Mouse (Mus musculus) left cerebral cortex, postnatal 36 days (tissue): ENCODE results near the gene Cers1. TPM values are rescaled to one million over a fixed set of nuclear protein-coding genes. Genes with fewer than 3 reads are reported as not detected.

Source experiments
- DNase-seq, 2 experiments: peaks; one replicate each; pipeline ENCODE4 v3.0.0; 2021 to 2022; ENCODE audit warnings: low spot score in 2 of 2, mixed read lengths in 1 of 2
- intact Hi-C: fragments of 180-260 bp; cut with DNase I; formaldehyde crosslinking; loops from one replicate; pipeline ENCODE4 v1.15.1; 2025
- total RNA-seq, 2 experiments: library from RNA; stranded (reverse); gene quantifications; 2 replicates each; pipeline ENCODE4 v1.2.3; 2021

Gene Cers1
- total RNA-seq, 2 experiments from 2014 or later: 101 to 104 TPM

DNA sequence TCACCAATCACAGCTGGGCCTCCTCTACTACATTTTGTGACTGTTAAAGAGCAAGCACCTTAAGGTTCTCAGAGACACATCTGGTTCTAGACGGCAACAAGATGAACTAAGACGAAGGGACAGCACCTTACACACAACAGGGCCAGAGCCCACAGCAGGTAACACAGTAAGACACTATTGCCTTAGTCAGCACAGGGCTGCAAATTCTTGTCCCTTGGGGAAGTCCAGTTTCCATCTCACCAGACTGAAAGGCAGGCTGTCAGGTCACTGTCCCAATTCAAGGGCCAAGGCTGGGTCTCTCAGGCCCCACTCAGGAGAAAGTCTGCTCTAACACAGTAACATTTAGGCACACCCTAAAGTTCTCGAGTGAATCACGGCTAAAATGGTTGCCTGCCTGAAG is 31.9 kb downstream of the Cers1 start:
- intact Hi-C loops: no loop called here
- DNase-seq: no peak

DNA sequence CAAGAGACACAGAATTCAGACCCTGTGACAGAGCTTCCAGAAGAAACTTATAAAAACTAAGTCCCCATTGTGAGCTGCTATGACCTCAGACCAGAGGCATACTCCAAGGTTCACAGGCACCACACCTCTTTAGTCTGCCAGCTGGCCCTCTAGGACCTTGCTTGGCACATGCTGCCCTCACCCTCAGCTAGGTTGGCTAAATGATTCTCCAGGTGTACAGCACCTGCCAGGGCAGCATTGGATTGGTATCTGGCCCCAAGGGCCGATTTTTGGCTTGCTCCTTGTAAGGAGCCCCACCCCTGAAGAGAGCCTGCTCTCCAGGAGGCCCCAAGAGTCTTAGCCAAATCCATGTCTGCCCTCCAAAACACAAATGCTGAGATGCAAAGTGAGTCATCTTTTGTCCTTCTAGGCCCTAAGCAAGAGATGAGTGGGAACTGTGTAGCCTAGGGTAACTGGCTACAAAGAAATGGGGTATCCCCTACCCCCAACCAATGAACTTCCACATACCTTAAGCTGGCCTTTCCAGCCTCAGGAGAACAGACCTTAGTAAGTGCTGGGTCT is 32.4 kb downstream of the Cers1 start:
- intact Hi-C loops: no loop called here
- no peak for DNase-seq

DNA sequence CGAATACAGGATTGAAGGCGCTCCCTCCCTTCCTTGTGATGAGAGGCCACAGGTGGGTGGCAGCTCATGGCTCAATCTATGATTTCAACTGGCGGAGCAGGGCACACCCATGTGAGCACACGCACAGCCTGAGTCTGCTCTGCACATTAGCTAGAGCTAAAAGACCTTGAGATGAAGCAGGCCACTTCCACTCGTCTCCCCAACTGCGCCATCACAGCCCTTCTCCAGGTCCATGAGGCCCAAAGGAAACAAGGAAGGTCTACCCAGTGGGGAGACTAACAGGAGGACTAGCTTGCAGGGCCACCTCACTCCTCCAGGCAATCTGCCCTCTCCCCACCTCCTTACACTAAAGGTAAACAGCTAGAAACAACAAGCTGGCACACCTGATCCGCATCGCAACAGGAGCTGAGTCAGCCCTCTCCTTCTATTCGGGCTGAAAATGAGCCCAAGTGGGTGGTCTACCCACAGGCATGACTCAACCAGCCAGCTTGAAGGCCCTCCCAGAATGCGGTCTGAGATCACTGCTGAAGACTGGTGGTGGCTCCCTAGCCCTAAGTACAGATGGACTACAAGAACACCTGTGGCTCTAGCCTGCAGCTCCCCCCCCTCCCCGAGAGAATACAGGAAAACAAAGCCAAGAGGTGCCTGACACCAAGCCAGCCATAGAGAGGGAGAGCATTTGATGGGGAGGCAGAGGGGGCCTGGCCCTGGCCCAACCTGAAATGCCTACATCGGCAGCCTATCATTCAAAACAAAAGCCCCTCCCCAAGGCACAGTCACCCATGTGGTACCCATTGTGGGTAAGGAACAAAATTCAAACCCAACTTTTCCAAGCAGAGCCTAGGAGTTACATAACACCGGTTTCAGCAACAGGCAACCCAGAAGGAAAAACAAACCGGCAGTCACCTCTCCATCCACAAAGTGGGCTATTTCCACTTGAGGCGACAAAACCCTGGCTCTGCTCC is 35.7 kb downstream of the Cers1 start:
- intact Hi-C loops: loop anchor here (5.0 kb wide), 1 partner anchor 156 kb away; the partner anchor contains the start of gene Rex1bd
- DNase-seq: peak in 1 of 2 experiments; percentile 53

DNA sequence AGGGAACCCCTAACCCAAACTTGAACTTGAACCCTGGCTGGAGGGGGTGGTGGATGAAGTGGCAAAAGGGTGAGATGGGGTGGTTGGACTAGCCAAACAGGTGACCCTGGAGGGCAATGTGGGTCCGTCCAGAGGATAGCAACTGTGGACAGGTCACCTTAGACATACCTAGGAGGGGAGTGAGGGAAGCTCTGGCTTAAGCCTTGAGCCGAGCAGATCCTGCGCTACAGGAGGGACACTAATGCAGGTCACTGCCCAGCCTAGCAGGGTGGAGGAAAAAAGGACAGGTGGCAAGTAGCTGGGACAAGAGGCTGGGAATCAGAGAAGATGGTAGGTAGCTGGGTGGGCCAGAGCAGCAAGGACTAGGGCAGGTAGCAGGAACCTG is 36.4 kb downstream of the Cers1 start:
- no peak for DNase-seq
- intact Hi-C loops: loop anchor here (5.0 kb wide), 1 partner anchor 155 kb away; the partner anchor contains the start of gene Rex1bd

DNA sequence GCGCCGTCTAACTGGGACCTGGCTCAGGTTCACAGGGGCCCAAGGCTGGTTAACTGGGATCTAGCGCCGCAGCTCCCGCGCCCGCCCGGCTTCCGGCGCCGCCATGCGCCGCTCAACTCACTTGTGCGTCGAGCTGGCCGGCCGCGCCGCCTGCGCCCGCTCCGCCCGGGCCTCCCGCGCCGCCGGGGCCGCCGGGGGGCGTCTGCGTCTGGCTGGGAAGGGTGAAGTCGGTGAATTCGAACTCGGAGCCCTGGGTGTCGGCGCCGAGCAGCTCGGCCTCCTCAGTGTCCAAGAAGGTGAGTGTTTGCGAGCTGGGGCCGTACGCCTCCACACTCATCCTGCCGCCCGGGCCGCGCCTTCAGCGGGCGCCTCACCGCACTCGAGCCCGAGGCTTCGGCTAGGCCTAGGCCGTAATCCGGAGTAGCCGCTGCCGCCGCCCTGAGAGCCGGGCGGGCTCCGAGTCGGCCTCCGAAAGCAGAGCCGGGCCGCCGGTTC is 37.1 kb downstream of the Cers1 start:
- no peak for DNase-seq
- intact Hi-C loops: loop anchor here (5.0 kb wide), 1 partner anchor 155 kb away; the partner anchor contains the start of gene Rex1bd

DNA sequence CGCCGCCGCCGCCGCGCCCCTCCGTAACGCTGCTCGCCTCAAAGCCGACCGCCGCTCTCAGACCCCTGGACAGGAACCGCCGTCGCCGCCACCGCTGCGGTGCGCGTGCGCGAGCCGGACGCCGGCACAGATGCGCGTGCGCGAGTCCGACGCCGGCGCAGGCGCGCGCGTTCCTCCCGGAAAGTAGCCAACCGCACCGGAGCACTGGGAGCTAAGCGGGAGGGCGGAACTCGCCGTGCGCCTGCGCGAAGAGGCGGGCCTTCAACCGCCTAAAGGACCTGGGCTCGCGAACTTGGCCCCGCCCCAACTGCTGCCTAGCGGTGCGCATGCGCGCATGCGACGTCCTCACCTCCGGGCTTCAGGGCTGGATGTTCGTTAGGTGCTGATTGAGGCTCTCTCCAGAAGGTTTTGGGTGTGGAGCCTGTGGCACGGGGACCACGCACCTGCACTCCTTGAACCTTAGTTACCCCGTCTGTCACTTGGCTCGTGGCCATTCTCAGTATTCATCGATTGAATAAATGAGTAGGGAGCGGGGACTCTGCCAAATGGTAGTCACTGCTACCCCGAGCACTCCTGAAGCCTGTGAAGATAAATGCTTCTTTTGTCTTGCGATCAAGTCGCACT is 37.7 kb downstream of the Cers1 start, which contains the start of gene Upf1:
Gene Upf1, minus strand, starts transcription at position 85 of the 624 bp plus-strand sequence.
- intact Hi-C loops: loop anchor here (5.0 kb wide), 1 partner anchor 154 kb away; the partner anchor contains the start of gene Rex1bd
- DNase-seq: peak; percentile 99 to 100

DNA sequence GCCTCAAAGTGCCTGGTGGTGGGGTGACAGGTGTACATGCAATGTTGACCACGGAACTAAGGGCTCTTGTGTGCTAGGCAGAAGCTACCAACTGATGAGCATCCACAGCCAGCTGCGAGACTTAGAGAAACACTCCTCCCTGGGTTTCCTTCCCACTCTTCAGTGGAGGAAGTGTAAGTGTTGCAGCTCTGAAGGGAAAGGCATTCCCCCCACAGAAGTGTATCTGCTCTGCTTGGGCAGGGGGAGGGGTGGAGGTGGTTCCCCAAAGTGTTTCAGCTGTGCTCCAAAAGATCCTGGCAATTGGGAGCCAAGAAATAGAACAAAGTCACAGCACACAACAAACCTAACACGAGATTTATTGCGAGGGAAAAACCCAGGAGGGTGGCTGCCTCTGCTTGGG is 38.4 kb downstream of the Cers1 start:
- intact Hi-C loops: loop anchor here (5.0 kb wide), 1 partner anchor 153 kb away; the partner anchor contains the start of gene Rex1bd

DNA sequence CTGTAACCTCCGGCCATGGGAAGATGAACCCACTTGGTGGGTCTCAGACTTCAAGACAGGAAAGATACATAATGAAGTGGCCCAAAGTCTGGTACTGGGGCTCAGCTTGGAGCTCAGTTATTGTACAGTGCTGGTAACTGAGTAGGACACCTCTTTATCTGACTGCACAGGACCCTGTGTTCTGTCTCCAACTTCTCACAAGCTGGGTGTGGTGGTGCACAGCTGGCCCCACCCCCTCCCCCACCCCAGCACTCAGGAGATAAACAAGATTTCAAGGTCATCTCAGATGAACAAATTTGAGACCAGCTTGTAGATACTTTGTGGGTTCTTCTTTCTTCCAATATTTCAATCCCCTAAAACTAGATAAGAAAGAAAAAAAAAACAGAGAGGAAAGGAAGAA is 40.5 kb downstream of the Cers1 start:
- intact Hi-C loops: no loop called here
- no peak for DNase-seq

More for the DNA sequence above, 38.4 kb downstream of the Cers1 start:
- DNase-seq: peak in 1 of 2 experiments; percentile 55

DNA sequence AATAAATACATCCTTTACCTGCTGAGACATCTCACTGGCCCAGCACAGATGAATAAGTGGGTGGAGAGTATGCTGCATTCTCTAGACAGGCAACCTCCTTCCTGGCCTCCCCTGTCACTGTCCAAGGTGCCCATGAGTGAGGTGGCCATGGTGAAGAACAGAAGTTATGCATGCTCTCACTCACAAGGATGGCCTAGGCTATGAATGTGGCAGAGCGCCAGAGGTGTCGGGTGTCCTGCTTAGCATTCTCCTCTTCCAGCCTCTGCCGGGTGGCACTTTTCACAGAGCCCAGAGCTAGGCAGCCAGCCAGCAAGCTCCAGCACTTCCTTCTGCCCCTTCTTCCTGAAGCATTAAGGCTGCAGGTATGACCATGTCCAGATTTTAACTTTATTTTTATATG is 43.8 kb downstream of the Cers1 start:
- DNase-seq: no peak
- intact Hi-C loops: no loop called here

DNA sequence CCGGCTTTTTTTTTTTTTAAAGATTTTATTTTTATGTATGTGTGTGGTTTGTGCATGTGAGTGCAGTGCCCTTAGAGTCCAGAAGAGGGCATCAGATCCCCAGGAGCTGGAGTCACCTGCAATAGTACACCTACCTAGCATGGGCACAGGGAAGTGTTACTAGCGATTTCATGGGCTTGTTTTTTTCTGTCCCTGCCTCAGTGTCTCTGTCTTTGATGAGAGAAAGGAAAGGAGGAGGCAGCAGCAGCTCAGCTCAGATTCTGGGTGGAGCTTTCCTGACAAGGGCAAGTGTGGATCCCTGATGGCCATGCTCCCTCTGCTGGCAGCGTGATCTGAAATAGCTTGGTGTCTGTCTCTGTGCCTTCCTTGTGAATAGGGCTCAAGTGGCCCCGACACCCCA is 45.2 kb downstream of the Cers1 start:
- intact Hi-C loops: no loop called here
- DNase-seq: no peak

DNA sequence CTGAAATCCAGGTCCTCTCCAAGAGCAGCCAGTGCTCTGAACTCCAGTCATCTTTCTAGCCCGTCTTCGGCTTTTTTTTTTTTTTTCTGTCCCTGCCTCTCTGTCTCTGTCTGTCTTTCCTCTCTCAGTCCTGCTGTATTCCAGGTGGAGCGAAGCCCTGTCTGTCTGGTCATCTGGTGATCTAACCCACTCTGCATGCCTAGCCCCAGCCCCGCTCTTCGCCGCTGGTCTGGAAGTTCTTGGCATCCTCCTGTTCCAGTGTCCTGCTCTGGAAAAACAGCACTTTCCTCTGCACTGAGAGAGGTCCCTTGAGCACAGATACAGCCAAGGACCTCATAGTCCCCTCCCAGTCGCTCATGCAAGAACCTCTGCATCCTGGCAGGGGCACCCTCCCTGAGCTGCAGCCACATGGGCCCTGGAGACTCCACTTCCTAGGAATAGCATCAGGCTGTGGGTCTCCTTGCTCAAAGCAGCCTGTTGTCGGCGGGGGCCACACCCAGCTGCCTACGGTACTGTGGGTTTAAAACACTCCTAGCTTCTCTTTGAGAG is 46.0 kb downstream of the Cers1 start:
- no peak for DNase-seq
- intact Hi-C loops: no loop called here

DNA sequence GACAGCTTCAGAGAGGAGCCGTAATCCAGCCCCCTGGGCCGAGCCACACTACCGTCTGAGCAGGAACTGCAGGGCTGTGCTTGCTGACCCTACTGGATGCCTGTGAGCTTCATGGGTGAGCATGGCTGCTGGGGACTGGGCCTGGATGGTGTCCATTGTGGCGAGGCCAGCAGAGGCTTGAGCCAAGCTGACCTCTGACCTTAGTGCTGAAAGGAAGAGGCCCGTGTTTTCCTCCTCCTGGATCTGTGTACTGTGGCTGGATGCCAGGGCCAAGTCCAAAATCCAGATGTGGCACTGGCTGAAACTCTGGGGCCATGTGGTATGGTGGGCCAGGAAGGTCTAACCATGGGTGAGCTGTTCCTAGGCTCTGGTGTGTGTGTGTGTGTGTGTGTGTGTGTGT is 48.5 kb downstream of the Cers1 start:
- no peak for DNase-seq
- intact Hi-C loops: no loop called here

DNA sequence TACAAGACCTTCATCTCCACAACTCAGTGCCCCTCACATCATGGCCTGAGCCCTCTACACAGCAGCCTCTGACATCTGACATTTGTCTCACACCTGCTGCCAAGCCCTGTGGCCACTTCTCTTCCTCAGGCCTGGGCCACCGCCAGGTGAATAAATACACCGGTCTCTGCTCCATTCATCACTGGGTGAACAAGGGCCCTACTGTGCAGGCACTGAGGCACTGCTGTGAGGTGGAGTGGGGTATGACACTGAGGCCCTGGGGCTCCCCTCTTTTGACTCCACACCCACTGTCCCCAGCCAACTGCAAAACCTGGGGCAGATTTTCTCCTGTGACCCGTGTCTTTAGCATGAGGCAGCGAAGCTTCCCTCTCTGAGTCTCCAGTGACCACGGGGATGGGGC is 51.0 kb downstream of the Cers1 start:
- intact Hi-C loops: no loop called here
- DNase-seq: no peak

DNA sequence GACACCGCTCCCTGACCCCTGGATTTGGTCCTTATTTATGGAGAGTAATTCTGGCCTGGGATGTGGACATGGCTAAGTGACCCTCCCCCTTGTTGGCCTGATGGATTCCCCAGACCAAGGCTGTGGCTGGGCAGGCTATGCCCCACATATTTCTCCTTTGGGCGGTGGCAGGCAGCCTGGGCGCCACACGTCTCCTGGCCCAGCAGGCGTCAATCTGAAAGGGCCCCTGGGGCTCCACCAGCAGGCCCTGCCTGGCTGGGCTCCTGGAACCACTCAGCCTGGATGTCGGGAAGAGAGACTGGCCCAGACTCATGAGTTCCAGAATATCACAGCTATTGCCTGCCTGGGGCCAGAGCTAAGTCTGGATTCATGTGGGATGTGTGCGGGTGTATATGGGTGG is 54.9 kb downstream of the Cers1 start:
- no peak for DNase-seq

DNA sequence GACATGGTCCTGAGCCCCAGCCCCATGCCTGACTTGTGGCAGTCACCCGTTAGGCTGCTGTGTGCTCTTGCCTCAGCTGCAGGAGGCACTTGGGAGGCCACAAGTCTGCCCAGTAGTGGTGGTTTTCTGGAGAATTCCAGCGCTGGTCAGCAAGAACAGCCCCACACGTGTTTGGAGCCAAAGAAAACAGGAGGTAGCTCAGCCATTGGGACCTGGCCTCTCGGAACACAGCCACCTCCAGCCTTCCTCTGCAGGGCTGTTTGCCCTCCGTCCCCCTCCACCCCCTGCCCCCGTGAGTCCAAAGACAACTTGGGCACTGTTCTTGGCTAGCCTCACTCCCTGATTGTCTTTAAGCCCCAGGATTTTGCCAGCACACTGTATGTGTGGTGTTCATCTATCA is 56.4 kb downstream of the Cers1 start:
- no peak for DNase-seq
- intact Hi-C loops: no loop called here

More for the DNA sequence above, 54.9 kb downstream of the Cers1 start:
- intact Hi-C loops: no loop called here

DNA sequence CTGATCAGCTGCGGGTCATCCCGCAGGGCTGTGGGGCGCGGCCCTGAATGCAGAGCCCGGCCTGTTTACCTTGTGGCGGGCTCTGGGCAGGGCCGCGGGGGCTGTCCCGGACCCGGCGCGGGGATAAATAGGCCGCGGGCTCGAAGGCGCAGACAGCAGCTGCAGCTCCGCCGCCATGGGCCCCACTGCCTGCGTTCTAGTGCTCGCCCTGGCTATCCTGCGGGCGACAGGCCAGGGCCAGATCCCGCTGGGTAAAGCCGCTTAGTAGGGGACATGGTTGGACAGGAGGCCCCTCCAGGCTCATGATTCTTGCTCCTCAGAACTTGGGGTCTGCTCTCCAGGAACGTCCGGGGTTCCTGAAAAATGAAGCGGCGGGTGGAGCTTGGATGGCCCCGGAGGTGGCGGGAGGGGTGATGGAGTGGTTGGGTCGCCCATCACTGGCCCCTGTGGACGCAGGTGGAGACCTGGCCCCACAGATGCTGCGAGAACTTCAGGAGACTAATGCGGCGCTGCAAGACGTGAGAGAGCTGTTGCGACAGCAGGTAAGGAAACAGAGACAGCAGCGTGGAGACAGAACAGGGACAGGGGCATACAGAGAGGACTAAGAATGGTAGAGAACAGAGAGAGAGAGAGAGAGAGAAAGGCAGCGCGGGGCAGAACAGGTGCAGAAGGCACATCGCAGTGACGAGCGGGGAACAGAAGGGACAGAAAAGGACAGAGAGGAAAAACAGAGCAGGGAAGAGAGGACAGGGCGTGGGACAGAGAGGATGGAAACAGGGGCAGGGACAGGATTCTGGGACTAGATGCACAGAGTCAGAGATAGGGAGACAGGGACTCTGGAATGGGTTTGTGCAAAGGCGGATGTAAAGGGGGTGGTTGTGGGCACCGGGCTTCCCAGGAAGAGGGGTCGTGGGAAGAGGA is 58.1 kb downstream of the Cers1 start, which contains the start of gene Comp:
Gene Comp, plus strand, starts transcription at position 162 of the 921 bp plus-strand sequence.
- no peak for DNase-seq
- intact Hi-C loops: no loop called here

DNA sequence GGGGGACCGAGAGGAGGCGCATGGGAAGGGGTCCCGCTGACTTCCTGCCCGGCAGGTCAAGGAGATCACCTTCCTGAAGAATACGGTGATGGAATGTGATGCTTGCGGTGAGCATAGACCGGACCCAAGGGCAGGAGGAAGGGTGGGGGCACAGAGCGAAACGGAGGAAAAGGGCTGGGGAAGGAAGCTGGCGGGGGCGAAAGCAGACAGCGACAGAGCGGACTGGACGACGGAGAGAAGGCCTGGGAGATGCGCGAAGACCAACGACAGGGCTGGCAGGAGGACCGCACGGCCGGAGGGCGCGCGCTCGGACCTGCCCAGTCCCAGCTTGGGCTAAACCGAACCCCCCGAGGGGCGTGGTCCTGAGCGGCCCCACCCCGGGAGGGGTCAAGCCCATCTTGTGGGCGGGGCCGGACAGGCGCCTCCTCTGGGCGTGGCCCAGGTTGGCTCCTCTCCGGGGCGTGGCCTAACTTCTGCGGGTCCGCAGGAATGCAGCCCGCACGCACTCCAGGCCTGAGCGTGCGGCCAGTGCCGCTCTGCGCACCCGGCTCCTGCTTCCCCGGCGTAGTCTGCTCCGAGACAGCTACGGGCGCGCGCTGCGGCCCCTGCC is 58.8 kb downstream of the Cers1 start:
- no peak for DNase-seq
- intact Hi-C loops: no loop called here

DNA sequence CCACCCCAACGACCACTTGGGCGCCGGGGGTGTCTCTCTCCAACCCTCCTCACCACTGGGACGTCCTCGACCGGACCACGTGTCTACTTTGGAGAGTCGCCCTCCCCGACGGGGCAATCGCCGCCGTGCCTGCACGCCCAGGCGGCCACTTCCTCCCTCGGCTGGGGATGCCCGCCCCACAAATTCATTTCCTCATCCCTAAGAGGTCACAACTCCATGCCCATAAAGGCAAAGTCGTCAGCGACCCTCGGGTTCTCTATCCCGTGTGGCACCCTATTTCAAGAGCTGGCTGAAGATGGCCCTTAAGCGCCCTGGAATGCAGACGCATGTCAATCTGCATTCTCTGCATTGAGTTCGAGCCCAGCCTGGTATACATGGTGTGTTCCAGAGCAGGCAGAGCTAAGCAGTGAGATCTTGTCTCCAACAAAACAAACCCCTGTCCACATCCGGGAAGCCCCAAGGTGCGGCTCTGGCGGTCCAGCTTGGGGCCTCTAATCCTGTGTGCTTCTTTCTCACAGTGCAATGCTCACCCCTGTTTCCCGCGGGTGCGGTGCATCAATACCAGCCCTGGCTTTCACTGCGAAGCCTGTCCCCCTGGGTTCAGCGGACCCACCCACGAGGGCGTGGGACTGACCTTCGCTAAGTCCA is 59.8 kb downstream of the Cers1 start:
- intact Hi-C loops: no loop called here
- DNase-seq: no peak
